Mouse (Mus musculus) ES-Bruce4 (cell line): ENCODE results near the gene Map7d2. TPM values are rescaled to one million over a fixed set of nuclear protein-coding genes. Genes with fewer than 3 reads are reported as not detected.

ENCODE experiments used
- H3K27ac ChIP-seq: 2 replicates; pipeline ENCODE4 v1.5.1; 2012; ENCODE audit warnings: low read length, inconsistent platforms; ENCODE audit not compliant: insufficient read depth
- H3K27me3 ChIP-seq: 2 replicates; pipeline ENCODE4 v1.6.1; 2012; ENCODE audit warnings: mild to moderate bottlenecking, low read length, inconsistent platforms; ENCODE audit not compliant: control insufficient read depth, poor library complexity, insufficient read depth, severe bottlenecking
- H3K36me3 ChIP-seq: 2 replicates; pipeline ENCODE4 v1.6.1; 2012; ENCODE audit warnings: inconsistent platforms, mild to moderate bottlenecking, low read length, moderate library complexity; ENCODE audit not compliant: control insufficient read depth, poor library complexity, insufficient read depth, severe bottlenecking
- H3K4me1 ChIP-seq: one replicate; pipeline ENCODE4 v1.8.1; 2011; ENCODE audit warnings: low read length; ENCODE audit not compliant: control insufficient read depth, insufficient read depth
- H3K4me3 ChIP-seq: 2 replicates; pipeline ENCODE4 v1.5.1; 2011; ENCODE audit warnings: low read depth, mild to moderate bottlenecking, low read length
- H3K9ac ChIP-seq: 2 replicates; pipeline ENCODE4 v1.6.1; 2012; ENCODE audit warnings: low read depth, mild to moderate bottlenecking, inconsistent platforms; ENCODE audit not compliant: poor library complexity, severe bottlenecking
- H3K9me3 ChIP-seq: replicated peaks from 2 replicates; pipeline ENCODE4 v1.6.1; 2012; ENCODE audit warnings: mild to moderate bottlenecking, low read length, inconsistent platforms; ENCODE audit not compliant: control insufficient read depth, poor library complexity, insufficient read depth, severe bottlenecking
- CTCF ChIP-seq: IDR thresholded peaks from one replicate; pipeline ENCODE4 v1.8.1; 2011; ENCODE audit warnings: low read depth, low read length
- EP300 ChIP-seq: IDR thresholded peaks from 2 replicates; pipeline ENCODE4 v1.6.1; 2011; ENCODE audit warnings: low read depth, low read length; ENCODE audit not compliant: insufficient read depth
- POLR2A ChIP-seq: IDR thresholded peaks from one replicate; pipeline ENCODE4 v1.8.1; 2011; ENCODE audit warnings: low read length; ENCODE audit not compliant: insufficient read depth
- polyA plus RNA-seq: library from polyadenylated mRNA; stranded (reverse); fragments of >200 nt; gene quantifications from 2 replicates; pipeline ENCODE4 v1.2.4, GENCODE M21; 2011; ENCODE audit warnings: low read depth; ENCODE audit not compliant: missing spikeins, insufficient read depth, insufficient read length

The Map7d2 gene
- polyA plus RNA-seq, 1 experiment: 16.8 TPM

DNA sequence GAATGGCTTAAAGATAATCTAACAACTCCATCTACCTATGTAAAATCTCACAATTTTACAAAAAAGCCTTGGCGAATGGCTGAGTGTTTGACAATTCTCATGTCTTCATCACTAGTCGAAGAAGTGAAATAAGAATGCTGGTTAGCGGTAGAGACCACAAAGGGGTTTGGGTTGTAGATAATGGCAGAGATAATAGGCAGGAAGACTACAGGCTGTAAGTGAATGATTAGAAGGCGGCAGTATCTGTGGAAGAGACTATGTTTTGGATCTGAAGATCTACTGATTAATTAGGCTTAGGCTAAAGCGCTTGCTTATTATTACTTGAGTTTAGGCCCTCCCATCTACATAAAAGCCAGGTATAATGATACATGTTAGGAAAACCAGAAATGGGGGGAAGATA is 132.7 kb downstream of the Map7d2 start:
- no peak for TF ChIP-seq EP300
- TF ChIP-seq CTCF: no peak
- no peak for TF ChIP-seq POLR2A
- Histone ChIP-seq H3K4me3 (no peak overlapping the region), H3K4me1 (peaks cover 2% of the 10 kb centered on the region), H3K9ac (no peak overlapping the region), H3K36me3 (peaks cover 22% of the 10 kb centered on the region), H3K27me3 (no peaks in the 10 kb centered on the region), H3K9me3 (no peaks in the 10 kb centered on the region), H3K27ac (no peak overlapping the region)

Other genes starting within 250 kb of the Map7d2 start
- gene Rps6ka3, start 204.3 kb upstream of the Map7d2 start, polyA plus RNA-seq: 47.2 and 55.5 TPM in 2 replicates
- gene Eif1ax, start 42.4 kb upstream of the Map7d2 start, polyA plus RNA-seq: 83.9 and 92.6 TPM in 2 replicates
- gene Bclaf3, start 112.1 kb downstream of the Map7d2 start, polyA plus RNA-seq: 118 and 124 TPM in 2 replicates
- gene Sh3kbp1, start 212.7 kb downstream of the Map7d2 start, polyA plus RNA-seq: 2.8 and 4.4 TPM in 2 replicates